Mouse (Mus musculus) activated CD4-positive, CD25-positive, alpha-beta regulatory T cell, adult 4 months (primary cell): Measurements from ENCODE around the gene Nmnat3. TPM values are rescaled to one million over a fixed set of nuclear protein-coding genes. Genes with fewer than 3 reads are reported as not detected.

Source experiments
- ATAC-seq: one replicate; pipeline ENCODE4 v1.8.0; 2017
- polyA plus RNA-seq, 2 experiments: library from polyadenylated mRNA; unstranded; fragments of 100-300 nt; shearing (Covaris generic); gene quantifications; one replicate each; pipeline ENCODE4 v1.2.1; 2017

Gene Nmnat3
- polyA plus RNA-seq, 2 experiments from 2014 or later: 9.1 to 12.7 TPM

DNA sequence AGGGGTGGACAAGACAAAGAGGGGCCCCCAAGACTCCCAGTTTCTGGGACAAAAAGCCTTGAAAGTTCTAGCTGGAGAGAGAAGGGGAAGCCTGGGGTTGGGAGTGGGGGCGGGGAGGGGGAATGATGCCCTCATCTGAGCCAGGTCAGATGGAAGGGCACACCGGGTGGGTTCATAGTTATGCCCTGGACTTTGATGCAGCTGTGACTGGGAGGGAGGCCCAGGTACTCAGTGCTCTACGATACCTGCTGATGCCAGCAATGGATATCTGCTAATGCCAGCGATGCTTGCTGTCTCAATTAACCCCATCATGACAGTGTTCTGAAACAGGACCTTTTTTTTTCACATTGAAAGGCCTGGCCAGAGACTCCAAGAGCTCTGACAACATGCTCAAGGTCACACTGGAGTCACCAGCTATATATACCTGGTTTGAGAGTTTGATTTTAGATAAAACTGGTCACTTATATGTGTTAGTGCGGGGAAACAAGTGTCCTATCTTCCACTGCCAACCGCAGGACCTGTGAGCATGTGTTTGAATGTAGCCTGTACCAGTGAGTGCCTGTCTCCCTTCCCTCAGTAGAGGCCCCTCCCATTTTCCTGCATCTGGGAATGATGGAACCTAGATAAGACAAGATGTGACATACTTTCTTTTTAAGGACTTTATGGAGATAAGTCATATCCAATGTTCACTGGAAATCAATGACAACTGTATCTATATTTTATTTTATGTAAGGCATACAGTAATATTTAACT, 25.6 kb downstream of the Nmnat3 start:
- ATAC-seq: no peak

DNA sequence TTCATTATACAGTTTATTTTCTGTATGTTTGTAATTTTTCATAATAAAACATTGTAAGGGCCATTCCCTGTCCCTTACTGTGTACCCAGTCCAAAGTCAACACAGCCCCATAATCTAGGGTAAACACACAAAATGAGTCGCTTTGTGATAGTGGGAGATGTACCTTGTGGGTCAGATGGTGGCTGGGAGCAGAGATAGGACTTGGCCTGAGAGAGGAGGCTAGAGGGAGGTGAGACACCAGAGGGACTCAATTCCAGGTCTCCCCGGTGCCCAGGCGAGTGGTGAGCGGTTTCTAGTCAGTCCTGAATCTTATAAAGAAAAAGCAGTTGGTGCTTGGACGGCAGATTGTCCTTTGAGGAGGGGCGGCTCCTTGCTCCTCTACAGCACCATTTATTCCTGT, 26.4 kb downstream of the Nmnat3 start:
- ATAC-seq: no peak

DNA sequence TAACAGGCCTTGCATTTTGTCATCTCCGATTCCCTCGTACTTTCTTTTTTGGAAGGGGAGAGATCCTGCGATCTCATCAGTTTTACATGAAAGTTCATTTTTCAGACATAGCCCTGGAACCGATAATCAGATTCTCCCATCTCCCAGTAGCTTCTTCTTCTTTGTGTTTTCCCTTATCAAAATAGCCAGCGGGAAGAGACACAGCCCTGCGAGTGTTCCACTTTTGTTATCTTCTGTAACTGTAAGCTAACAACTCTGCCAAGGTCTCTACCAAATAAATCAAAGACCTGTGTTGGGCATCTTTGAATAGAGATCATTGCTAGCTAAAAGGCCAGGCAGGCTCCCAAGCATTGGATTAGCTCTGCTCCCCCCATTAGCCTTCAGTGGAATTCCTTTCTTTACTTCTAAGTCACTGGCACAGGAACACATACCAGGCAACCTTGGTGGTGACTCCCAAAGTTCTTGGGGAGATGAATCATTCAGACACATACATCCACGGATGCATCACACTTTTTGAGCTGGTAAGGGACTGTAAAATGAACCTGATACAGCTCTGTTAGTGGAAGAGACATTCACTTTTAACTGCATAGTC, 26.9 kb downstream of the Nmnat3 start:
- ATAC-seq: no peak

DNA sequence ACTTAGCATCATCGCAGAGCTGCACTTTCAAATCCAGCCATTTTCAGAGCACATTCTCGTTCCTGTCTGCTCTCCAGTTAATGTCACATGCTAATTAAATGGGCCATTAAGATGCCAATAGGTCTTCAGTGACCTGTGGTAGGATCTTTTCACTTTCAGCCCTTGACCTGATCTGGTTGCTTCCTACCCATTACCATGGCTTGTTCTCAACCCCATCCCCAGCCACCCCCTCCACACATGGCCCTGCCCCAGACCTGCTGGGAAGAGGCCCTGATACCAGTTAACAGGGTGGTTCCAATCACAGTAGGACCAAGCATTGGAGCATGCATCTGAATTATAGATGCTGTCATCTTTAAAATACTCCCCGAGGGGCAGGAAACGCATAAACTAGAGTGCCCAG, 30.7 kb downstream of the Nmnat3 start:
- no peak for ATAC-seq

DNA sequence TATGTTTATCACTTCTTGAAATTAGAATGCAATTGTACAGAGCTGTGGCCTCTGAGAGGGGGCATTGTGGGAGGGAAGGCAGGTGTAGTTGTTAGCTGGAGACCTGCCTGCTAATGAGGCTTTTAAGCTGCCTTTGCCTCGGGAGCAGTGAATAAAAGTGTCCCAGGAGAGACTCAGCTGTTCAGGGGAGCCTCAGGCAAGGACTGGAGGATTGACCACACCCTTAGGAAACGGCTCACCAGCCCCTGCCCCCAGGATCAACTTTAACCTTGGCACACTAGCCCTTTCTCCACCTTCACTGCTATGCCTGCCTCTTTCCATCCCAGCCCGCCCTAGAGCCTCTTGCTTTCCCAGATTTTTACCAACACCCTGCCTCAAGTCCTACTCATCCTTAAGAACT, 31.6 kb downstream of the Nmnat3 start:
- no peak for ATAC-seq

DNA sequence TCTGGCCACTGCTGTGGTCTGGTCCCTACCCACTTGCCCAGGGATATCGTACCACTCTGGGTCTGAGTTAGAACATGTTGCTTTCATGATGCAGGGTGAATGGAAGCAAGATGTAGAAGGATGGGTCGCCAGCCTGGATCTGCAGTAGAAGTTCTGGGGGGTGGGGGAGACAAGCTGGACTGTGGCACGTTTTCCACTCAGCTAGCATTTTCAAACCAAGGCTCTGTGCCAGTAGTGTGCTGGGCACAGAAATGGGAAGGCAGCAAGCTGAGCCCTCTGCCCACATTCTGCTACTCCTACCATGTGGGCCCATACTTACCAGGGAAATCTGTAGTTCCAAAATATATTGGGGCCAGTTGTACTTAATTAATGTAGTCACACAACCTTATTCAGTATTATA, 33.5 kb downstream of the Nmnat3 start:
- no peak for ATAC-seq

DNA sequence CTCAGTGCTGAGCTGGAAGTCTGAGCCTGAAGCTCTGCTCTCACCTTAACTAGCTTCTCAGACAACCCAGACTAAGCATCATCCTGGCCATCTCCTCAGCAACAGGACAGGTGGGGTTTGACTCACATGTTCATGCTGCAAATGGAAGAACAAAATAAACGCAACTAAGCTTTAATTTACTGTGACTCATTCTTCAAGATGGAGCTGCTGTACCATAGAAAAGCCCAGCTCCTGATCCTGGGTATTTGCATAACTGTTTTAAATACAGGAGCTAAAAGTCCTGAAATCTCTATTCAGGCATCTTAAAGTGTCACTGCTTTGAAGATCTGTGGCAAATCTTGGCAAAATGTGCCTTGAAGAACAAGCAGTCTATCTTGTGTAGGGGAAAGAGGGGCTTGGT, 38.9 kb downstream of the Nmnat3 start:
- ATAC-seq: no peak

DNA sequence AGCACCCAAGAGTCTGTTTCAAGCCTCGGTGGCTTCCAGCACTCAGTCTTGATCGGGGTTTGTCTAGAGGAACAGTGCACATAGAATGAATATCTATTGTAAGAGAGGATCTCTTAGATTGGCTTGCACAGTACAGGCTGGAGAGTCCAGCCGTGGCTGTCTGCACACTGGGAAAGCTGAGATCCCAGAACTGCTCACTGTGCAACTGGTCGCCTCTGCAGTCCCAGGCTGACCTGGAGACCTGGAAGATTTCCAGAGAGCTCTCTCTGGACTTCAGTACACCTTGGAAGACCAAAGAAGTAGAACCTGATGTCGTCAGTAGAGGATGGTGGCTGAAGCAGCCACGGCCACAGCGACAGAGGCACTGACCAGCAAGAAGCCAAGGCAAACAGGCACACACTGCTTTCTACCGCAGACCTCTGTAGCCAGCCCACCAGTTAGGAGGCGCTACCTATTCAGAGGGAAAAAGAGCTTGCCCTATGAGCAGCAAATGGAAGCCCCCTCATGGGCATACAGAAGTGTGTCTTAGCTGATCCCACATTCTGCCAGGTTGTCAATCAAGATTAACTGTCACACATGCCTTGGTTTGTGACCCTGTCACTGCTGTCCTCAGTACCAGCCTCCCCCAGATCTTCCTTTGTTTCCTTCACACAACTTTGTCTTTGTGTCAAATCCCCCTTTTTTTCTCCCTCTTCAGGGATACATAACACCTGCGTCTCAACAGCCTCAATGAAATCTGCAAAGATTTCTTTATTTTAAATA, 41.4 kb downstream of the Nmnat3 start:
- no peak for ATAC-seq

DNA sequence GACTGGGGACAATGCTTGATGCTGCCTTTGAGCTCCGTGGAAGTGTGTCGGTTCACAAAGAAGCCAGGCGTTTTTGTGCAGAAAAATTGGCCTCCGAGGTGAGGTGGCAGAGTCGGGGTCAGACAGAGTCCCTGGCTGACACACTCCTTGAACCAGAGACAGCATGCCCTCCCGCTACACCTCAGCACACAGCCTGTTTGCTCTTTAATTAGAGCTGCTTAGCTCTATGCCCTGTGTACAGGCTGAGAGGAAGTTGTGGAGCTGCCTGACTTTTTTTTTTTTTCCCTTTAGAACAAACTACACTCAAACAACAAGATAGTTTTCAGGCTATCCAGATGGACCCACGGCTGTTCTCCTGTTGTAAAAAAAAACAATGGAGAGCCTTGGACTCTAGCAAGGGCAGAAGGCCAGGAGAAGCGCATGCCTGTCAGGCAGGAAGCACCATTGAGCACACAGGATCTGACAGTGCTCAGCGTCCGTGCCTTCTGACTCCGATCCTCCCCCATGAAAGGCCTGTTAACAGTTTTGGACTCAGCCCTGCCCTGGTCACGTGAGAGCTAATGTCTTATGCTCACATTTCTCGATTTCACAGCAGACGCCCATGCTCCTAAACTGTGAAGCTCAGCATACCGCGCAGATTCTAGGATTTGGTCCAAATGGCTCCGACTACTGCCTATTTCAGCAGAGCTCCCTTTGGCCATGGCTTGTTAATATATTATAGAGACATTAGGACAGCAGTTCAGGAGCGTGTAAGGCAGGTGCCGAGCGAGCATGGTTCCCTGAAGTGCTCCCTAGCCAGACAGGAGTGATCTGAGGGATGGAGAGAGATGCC, 42.3 kb downstream of the Nmnat3 start:
- no peak for ATAC-seq

DNA sequence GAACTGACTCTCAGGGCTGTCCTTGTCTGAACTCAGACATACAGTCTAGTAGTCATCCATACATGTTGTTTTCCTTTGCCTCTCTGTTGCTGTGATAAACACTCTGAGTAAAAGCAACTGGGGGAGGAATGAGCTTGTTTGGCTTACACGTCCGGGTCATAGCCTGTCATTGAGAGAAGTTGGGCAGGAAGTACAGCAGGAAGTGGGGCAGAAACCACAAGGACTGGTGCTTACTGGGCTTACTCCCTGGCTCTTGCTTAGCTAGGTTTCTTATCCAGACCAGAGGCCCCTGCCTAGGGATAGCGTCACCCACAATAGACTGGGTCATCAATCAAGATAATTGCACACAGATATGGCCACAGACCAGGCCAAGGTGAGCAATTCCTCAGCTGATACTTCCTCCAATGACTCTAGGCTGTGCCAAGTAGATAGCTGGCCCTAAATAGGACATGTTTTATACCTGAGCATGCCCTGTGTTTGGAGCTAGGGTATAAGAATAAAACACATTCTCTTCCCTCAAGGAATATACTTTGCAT, 46.1 kb downstream of the Nmnat3 start:
- ATAC-seq: peak; percentile 99

DNA sequence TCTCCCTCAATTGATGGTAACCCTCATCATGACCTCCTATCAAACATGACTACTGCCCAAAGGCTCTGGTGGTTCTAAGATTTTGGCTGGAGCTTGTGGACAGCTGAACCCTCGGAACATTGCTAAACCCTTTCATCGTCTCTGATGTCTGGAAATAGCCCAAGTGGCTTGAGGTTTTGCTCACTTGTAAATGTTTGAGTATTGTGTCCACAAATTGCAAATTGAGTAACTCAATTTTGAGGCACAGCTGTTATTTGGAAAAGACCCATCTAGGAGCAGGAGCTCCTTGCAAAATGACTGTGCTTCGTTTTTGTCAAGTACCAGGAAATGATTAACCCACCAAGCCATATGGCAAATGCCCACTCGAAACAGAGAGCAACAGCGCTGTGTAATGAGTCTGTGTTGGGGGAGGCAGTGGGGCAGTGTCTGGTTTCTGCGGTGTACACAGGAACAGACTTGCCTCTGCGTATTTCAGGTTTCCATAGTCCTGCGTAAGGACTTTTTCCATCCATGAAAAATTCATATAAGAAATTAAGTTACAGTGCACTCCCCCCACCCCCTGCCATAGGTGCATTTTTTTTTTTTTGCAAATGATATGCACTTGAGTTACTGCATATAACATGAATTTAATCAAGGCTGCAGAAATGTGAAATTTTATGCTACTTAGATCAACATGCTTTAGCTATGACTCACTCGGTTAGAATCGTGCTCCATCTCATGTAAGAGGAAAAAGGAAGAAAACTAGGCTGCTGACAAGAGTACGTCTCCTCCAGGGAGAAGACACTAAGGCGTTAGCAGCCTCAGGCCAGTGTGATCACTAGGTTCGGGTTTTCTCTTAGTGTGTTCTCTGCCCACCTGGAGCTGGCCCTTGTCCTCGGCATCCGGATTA, 50.9 kb downstream of the Nmnat3 start:
- no peak for ATAC-seq

DNA sequence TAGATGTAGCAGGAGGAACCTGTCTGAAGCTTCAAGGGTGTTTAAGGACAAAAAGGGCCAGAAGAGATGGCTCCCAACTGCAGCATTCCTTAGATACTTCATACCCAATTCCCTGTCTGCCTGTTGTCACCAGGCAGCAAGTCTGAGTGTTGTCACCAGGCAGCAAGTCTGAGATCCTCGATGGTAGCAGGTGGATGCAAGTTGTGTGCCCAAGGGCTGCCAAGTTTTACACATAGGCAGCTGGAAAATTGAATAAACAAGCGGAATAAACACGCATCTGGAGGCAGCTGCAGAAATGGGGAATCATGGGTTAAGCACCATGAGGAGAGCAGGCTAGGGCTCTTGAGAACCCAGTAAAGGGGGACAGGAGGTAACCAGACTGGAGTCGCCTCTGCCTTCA, 52.7 kb downstream of the Nmnat3 start:
- ATAC-seq: no peak

DNA sequence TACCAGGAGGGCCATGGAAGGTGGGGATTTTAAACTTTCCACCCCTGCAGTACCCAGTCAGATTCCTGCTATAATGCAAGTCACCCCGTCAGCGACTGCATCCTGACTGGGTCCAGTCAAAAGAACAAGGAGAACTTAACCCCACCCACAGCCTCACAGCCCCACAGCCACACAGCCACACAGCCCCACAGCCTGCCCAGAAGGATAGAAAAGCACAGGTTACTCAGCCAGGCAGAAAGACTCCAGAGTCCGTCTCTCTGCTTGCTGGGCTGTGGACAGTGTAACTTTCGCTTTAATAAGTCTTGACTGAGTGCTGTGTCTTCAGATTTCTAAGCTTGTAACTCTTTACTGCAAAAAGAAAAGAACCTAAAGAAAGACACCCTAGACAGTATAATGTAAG, 53.2 kb downstream of the Nmnat3 start:
- ATAC-seq: no peak

DNA sequence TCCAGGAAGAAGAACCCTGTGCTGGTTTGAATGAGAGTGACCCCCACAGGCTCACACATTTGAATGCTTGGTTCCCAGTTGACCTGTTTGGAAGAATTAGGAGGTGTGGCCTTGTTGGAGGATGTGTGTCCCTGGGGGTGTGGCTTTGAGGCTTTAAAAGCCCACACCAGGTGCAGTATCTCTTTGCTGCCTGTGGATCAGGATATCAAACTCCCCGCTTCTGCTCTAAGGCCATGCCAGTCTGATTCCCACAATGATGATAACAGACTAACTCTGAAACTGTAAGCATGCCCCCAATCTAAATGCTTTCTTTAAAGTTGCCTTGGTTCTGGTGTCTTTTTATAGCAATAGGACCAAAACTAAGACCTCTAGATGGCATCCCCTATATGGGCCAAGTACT, 58.6 kb downstream of the Nmnat3 start:
- no peak for ATAC-seq

DNA sequence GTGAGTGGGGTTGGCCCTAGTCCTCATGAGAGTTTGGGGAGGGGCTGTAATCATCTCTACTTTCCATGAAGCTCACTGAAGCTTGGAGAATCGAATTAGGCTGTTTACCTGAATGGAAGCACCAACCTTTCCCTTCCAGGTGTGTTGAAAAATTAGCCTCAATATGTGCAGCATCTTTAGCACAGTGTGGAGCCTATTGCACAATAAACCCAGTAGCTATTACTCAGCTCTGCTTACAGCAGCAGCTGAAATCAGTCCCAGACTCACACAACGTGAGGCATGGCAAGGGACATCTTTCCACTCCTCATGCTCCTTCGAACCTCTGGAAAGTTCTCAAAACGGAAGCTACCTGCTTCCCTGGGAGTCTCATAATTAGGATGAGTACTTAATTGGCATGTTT, 59.0 kb downstream of the Nmnat3 start:
- no peak for ATAC-seq

DNA sequence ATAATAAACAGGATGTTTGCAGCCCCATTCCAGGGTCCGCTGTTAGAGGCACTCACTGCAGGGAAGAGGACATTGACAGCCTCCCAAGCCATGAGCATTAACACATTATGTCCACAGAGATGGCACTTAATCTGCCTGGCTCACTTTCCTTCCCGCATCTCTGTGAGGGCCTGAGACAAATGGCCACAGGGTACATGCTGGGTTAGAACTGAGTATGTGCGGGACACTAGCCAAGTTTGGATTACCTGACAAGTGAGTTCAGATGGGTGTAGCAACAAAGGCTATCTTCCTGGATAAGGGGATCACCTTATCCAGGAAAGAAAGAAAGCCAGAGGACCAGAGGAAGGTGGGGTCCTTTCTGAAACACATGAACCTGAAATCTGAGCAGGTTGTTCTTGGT, 59.8 kb downstream of the Nmnat3 start:
- no peak for ATAC-seq

DNA sequence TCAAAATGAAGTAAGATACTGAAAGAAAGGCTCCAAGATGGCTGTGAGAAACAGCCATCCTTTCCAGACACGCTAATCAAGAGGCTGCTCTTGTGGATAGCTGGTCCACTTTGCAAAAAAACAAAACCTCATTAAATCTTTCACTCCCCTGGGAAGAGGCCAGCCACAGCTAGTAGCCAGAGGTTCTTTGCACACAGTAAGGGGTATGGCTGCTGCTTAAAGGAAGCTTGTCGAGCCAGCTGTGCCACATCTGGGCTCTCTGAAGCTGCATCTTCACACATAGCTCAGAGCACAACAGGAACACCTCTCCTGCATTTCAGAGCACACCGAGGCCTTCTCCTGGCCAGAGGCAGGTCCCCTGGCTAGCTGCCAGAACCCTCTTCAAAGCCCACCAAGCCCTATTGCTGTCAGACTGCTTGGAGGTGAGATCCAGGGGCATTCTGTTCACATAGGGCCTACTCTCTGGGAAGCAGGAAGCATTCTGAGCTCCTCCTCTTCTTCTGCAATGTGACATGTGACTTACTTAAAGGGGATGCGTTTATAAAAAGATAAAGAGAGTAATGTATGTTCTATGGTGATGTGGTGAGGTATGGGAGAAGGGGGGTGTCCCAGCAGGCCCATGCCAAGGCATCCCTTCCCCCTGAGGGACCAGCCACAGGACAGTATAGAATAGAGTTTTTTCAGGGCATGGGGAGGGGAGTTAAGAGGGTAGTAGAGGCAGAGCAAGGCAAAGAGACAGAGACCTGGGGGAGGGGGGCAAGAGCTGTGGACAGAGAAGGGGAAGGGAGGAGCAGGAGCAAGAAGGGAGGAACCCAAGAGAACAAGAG, 63.3 kb downstream of the Nmnat3 start:
- ATAC-seq: no peak

DNA sequence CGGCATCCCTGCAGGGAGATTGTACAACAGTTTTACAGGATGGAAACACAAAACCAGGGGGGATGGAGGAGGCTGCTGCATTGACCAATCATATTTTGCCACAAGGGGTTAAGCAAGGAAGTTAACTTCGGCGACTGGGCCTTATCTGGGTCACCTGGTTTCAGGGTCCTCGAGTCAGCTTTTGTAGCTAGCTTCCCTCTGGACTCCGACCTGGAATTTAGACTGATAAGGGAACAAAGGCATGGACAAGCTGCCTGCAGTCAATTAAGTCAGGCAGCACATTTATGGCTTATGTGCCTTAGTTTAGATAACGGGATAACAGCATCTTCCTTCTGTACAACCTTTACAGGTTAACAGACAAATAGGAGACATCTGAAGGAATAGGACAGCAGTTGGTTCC, 65.1 kb downstream of the Nmnat3 start:
- ATAC-seq: no peak

DNA sequence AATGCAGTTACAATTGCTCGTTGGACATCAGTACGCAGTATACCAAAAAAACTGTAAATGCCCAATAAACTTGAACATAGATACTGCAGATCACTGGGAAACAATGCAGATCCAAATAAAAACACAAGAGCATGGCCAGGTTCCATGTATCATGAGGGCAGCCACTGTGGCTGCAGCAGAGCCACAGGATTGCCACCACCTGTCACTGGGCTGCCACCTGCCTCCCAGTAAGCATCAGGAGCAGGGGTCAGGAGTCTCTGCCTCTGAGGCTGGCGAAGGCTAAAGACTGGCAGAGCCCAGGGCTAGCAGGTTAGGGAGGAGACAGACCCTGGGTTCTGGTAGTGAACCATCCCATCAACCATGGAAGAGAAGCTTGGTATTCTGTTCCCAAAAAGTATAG, 67.7 kb downstream of the Nmnat3 start:
- ATAC-seq: no peak

DNA sequence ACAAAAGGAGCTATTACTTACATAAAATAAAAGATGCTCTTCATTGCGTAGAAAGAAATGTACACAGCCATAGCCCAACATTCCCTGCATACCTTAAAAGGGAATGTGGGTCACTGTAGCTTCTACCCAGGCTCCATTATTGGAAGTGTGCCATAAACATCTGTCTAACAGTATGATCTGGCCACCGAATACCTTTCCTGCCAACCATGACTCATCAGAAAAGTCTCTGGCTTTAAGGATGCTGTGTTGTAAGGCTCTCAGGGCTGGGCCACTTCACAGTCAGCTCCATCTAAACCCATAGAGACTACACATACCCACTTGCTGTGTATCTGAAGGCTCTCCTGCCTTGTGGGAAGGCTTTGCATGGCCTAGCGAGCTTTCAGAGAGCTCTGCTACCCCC, 73.8 kb downstream of the Nmnat3 start:
- no peak for ATAC-seq

DNA sequence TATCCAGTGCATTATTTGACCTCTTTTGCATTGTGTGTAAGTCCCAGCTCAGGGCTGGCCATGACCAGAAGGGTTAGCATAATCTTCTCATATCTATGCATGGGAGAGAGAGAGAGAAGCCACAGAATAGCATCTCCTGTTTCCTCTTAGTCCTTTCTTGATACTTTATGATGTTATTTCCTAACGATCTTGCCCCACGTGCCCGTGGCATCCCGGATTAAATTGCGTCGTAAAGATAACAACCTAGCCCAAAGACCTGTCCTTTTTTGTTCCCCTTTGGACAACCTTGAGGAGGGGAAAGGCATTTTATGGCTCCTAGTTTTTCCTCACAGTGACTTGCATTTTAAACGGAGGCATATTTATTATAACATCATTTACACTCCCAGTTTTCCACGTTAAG, 78.8 kb downstream of the Nmnat3 start:
- no peak for ATAC-seq
